Mouse (Mus musculus) intestine, embryonic 14.5 days (tissue): ENCODE results near the gene Cd83. TPM values are rescaled to one million over a fixed set of nuclear protein-coding genes. Genes with fewer than 3 reads are reported as not detected.

Experiments
- ATAC-seq: fragments of 200-750 bp; cut with Nextera tagmentation; replicated peaks from 2 replicates; pipeline ENCODE4 v1.8.0; 2017; ENCODE audit warnings: low read depth, moderate number of reproducible peaks, moderate TSS enrichment, moderate library complexity; ENCODE audit not compliant: low FRiP score, low TSS enrichment
- DNase-seq: peaks from one replicate; pipeline ENCODE4 v3.0.0-alpha.2; 2018; ENCODE audit warnings: low spot score
- H3K27ac ChIP-seq: fragments of 300-500 bp; sonication (generic); 2 replicates; pipeline ENCODE4 v1.5.1; 2014; ENCODE audit warnings: low read depth, mild to moderate bottlenecking, control low read depth
- H3K27me3 ChIP-seq: fragments of 300-500 bp; sonication (generic); replicated peaks from 2 replicates; pipeline ENCODE4 v1.6.1; 2014; ENCODE audit warnings: low read length, control low read depth; ENCODE audit not compliant: control insufficient read depth, insufficient read depth
- H3K36me3 ChIP-seq: fragments of 300-500 bp; sonication (generic); 2 replicates; pipeline ENCODE4 v1.6.1; 2014; ENCODE audit warnings: low read length, control low read depth; ENCODE audit not compliant: control insufficient read depth, insufficient read depth
- H3K4me1 ChIP-seq: fragments of 300-500 bp; sonication (generic); replicated peaks from 2 replicates; pipeline ENCODE4 v1.6.1; 2014; ENCODE audit warnings: low read length, control low read depth, mixed read lengths; ENCODE audit not compliant: control insufficient read depth, insufficient read depth
- H3K4me2 ChIP-seq: fragments of 300-500 bp; sonication (generic); 2 replicates; pipeline ENCODE4 v1.6.1; 2014; ENCODE audit warnings: low read length
- H3K4me3 ChIP-seq: fragments of 300-500 bp; sonication (generic); 2 replicates; pipeline ENCODE4 v1.5.1; 2014; ENCODE audit warnings: low read depth, low read length, control low read depth, mixed read lengths
- H3K9ac ChIP-seq: fragments of 300-500 bp; sonication (generic); 2 replicates; pipeline ENCODE4 v1.6.1; 2014; ENCODE audit warnings: mild to moderate bottlenecking, low read length
- H3K9me3 ChIP-seq: fragments of 300-500 bp; sonication (generic); 2 replicates; pipeline ENCODE4 v1.6.1; 2016; ENCODE audit warnings: low read length, control low read depth; ENCODE audit not compliant: control insufficient read depth
- WGBS: fragments of 180-500 bp; shearing (Covaris S2); extraction: QIAGEN DNeasy Blood & Tissue Kit; methylation state at CpG from one replicate; pipeline ENCODE4 v1.1.7; 2014; 5-methylcytosine and 5-hydroxymethylcytosine counted together
- polyA plus RNA-seq: library from polyadenylated mRNA; unstranded; fragments of >200 nt; fragmentation: Nextera tagmentation; extraction: Ambion mirVana; gene quantifications from 2 replicates; pipeline ENCODE4 v1.2.1, GENCODE M21; 2014

Cd83 gene
- polyA plus RNA-seq, 1 experiment from 2014 or later = 9.4 TPM

DNA sequence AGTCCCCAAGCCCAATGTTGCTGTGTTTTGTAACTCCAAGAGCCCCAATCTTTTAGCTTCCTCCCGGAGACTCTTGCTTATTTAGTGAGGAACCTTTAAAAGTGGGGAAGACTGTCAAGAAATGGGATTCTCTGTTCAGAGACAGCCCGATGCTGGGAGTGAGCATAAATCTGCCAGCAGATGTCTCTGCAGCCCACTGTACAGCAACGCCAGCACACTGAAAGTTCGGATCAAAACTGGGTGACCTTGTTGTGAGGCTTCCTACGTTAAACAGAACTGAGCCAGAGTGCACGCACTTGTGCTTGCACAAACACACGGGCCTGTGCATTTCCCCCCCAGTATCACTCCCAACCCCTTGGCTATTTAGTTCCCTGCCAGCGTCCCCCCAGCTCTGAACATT, 10.8 kb downstream of the Cd83 start:
- H3K4me2 ChIP-seq = no peak overlapping the region
- WGBS = 35% methylated on average over 8 of the region's 8 CpGs
- H3K9me3 ChIP-seq = no peaks in the 10 kb centered on the region
- H3K27ac ChIP-seq = no peak overlapping the region
- no peaks in the 10 kb centered on the region for H3K4me1 ChIP-seq
- no peak overlapping the region for H3K4me3 ChIP-seq
- no peaks in the 10 kb centered on the region for H3K27me3 ChIP-seq
- H3K9ac ChIP-seq = no peak overlapping the region
- H3K36me3 ChIP-seq = no peaks in the 10 kb centered on the region
- no peak for DNase-seq
- no peak for ATAC-seq

DNA sequence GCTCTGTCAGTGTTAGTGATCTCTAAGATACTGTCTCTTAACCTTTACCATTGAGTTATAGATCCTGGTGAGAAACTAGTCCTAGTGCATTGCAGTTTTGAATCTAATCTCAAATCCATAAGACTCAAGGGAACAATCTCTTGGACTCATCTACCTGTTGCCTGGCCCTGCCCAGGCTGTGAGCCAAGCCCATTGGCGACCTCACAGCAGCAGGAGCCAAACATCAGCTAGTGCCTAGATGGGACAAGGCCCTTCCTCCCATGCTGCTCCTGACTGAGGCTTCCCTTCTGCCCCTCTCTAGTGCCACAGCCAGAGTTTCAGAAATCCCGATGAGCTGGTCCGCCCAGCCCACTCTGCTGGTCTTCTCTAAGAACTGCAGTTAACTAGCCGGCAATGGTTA, 14.1 kb downstream of the Cd83 start:
- no peaks in the 10 kb centered on the region for H3K9me3 ChIP-seq
- H3K4me2 ChIP-seq = no peak overlapping the region
- no peak overlapping the region for H3K27ac ChIP-seq
- H3K9ac ChIP-seq = no peak overlapping the region
- no peaks in the 10 kb centered on the region for H3K36me3 ChIP-seq
- no peak for DNase-seq
- no peak overlapping the region for H3K4me3 ChIP-seq
- H3K4me1 ChIP-seq = no peaks in the 10 kb centered on the region
- WGBS = 85% methylated on average over 4 of the region's 4 CpGs
- ATAC-seq = no peak
- H3K27me3 ChIP-seq = no peaks in the 10 kb centered on the region

DNA sequence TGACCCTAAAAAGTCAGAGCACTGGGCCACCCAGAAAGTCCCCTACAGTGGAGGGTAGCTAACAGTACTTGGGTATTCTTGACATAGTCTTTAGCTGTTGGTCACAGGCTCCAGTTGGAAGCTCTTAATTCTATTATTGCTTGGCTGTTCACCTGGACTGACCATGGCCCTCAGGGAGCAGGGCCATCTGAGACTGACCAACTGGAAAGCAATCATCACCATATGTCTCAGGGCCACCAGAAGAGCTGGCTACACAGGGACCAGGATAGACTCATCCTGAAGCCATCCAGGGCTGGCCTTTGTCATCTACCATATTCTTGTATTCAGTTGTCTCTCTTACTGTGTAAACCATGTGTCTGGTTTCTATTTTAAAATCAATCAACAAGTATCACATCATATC, 15.6 kb downstream of the Cd83 start:
- no peak for ATAC-seq
- Histone ChIP-seq H3K4me3 (no peak overlapping the region), H3K4me2 (no peak overlapping the region), H3K36me3 (no peaks in the 10 kb centered on the region), H3K4me1 (no peaks in the 10 kb centered on the region), H3K27ac (no peak overlapping the region), H3K9ac (no peak overlapping the region), H3K9me3 (no peaks in the 10 kb centered on the region), H3K27me3 (no peaks in the 10 kb centered on the region)
- no peak for DNase-seq

DNA sequence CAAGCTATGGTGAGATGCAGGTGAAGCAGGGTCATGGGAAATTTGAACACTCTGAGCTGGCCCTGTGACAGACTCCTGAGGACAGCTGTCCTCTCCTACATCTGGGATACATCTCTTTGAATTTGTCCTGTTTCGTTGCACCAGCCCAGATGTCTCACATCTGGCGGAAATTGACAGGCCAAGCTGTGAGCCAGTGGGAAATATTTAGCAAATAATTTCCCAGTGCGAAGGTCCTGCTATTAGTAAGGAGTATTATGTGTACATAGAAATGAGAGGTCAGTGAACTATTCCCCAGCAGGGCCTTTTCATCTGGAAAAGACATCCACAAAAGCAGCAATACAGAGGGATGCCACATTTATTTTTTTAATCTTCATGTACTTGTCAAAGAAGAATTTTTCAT, 17.4 kb downstream of the Cd83 start:
- Histone ChIP-seq H3K4me2 (no peak overlapping the region), H3K9me3 (no peaks in the 10 kb centered on the region), H3K27me3 (no peaks in the 10 kb centered on the region), H3K9ac (no peak overlapping the region), H3K4me3 (no peak overlapping the region), H3K4me1 (no peaks in the 10 kb centered on the region), H3K36me3 (no peaks in the 10 kb centered on the region), H3K27ac (no peak overlapping the region)
- 50% methylated on average over 3 of the region's 3 CpGs for WGBS
- DNase-seq (no peak), ATAC-seq (no peak)

DNA sequence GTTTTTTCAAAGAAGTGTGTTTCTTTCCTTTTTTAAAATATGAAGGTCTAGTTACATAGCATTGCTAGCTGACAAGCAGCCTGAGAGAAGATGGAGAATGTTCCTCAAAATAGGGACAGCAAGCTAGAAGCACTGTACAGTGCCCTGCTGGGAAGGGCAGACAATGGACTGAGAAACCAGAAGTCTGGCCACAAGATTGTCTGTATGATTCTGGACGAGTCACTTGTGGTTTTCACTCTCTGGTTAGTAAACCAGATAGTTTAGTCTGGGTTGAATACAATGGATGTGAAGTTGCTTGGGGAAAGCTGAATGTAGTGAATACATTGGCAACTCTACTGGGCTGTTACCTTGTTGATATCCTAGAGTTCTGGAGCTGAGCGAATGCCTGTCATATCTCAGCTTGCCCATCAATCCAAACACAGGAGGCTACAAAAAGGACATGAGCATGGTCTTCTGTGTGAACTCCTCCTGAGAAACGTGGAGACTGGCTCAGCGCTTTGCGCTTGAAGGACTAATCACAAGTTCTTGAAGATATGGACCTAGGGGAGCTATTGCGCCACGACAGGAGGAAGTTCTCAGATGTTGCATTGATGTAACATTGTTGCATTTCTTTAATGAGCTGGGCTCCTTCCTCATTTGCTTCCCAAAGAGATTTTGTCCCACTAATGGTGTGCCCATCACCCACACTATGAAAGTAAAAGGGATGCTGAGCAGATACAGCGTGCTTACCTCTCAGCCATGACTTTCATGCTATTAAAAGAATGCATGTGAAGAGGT, 18.0 kb downstream of the Cd83 start:
- no peaks in the 10 kb centered on the region for H3K4me1 ChIP-seq
- H3K27ac ChIP-seq = no peak overlapping the region
- H3K27me3 ChIP-seq = no peaks in the 10 kb centered on the region
- no peak overlapping the region for H3K9ac ChIP-seq
- H3K4me3 ChIP-seq = no peak overlapping the region
- ATAC-seq (no peak), DNase-seq (no peak)
- WGBS = 86% methylated on average over 8 of the region's 8 CpGs
- no peaks in the 10 kb centered on the region for H3K36me3 ChIP-seq
- no peak overlapping the region for H3K4me2 ChIP-seq
- H3K9me3 ChIP-seq = no peaks in the 10 kb centered on the region

DNA sequence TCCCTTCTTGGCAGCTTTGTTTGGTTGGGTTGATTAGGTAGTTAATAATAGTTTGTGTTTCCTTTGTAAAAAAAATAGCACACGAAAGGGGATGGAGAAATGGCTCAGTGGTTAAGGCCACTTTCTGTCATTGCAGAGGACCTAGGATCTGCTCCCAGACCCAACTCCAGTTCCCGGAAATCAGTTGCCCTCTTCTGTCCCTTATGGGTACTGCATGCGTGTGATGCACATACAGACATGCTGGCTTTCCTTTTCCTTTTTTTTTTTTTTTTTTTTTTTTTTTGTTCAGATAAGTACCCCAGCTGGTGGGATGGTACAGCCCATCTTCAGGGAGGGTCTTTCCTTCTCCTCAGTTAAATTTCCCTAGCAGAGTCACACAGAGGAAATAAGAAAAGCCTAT, 20.1 kb downstream of the Cd83 start:
- H3K9ac ChIP-seq = no peak overlapping the region
- H3K9me3 ChIP-seq = no peaks in the 10 kb centered on the region
- ATAC-seq (no peak), DNase-seq (no peak)
- H3K27me3 ChIP-seq = no peaks in the 10 kb centered on the region
- H3K4me3 ChIP-seq = no peak overlapping the region
- 93% methylated on average over 3 of the region's 3 CpGs for WGBS
- H3K4me1 ChIP-seq = no peaks in the 10 kb centered on the region
- no peaks in the 10 kb centered on the region for H3K36me3 ChIP-seq
- no peak overlapping the region for H3K27ac ChIP-seq
- no peak overlapping the region for H3K4me2 ChIP-seq

DNA sequence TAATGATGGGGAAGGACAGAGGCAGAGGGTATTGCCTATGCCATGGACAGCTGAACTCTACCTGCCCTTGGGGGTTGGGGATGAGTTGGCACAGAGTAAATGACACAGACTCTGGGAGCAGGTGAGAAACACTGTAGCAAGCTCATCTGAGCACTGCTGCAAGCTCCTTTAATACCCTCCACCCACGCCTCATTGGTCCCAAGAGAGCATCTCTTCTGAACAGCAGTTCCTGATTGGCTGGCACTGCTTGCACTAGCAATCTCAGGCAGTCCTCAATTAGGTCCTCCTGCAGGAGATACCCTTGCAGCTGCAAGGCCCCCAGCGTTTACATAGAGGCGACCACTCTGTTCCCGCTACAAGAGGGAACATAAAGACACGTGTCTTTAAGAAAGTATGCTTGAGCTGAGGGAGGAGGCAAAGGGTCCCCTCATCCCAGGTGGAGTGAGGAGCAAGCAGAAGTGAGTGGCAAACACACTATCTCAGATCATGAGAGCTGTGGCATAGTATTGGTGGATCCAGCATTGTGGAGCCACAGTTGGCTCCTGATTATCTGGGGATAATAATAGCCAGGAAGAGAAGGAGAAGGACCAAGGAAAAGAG, 20.7 kb downstream of the Cd83 start:
- Histone ChIP-seq H3K36me3 (no peaks in the 10 kb centered on the region), H3K9ac (no peak overlapping the region), H3K4me3 (no peak overlapping the region), H3K27ac (no peak overlapping the region), H3K4me1 (no peaks in the 10 kb centered on the region), H3K4me2 (no peak overlapping the region), H3K27me3 (no peaks in the 10 kb centered on the region), H3K9me3 (no peaks in the 10 kb centered on the region)
- ATAC-seq (no peak), DNase-seq (no peak)
- 84% methylated on average over 5 of the region's 5 CpGs for WGBS

DNA sequence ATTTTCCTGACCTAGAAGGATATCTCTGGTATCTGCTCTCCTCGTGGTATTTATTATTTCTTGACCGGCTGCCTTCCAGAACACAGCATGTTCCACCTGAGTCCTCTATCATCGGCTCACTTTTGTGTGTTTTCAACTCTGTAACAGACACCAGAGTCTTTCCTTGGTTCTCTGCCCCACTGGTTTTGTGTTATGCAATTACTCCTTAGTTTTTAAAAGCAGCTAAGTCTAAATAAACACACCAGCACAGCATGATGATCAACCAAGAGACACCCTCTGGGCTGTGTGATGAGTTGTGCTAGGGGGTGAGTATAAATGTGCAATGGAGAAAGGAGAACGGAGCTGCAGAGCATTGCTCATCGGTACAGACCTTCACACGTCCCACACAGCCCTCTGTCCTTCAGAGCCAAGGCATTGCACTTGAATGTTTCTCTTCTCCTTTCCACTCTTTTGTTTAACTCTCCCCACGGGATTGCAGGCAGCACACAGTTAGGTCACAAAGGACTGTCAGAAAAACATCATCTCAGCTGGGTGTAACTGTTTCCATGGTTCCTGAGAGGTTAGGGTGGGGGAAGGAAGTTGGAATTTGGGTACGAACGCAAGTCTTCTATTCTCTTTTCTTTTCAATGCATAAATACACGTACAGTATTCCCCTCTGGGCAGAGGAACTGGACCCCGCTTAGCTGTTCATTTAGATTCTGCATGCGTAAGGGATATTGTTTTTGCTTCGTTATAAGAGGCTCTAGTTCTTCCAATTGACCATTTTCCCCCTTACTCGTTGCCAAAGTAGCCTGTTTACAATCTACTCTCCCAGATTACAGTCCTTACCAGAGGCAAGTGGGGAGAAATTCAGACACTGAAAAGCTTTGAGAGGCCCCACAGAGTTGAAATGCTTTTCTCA, 22.0 kb downstream of the Cd83 start:
- Histone ChIP-seq H3K4me1 (no peaks in the 10 kb centered on the region), H3K4me3 (no peak overlapping the region), H3K4me2 (no peak overlapping the region), H3K27ac (no peak overlapping the region), H3K9ac (no peak overlapping the region), H3K9me3 (no peaks in the 10 kb centered on the region), H3K36me3 (no peaks in the 10 kb centered on the region), H3K27me3 (no peaks in the 10 kb centered on the region)
- DNase-seq = no peak
- no peak for ATAC-seq
- 71% methylated on average over 14 of the region's 14 CpGs for WGBS
